Mouse (Mus musculus) A20 (cell line): ENCODE data around the gene Fer1l4.

Experiments used
- DNase-seq: peaks from one replicate; pipeline ENCODE4 v3.0.0-alpha.2; 2011; ENCODE audit warnings: low read depth, low spot score

Gene Fer1l4

GRCm38 (mm10) chr2:156052816-156053215 is at the start of gene Fer1l4:
Gene Fer1l4 (minus strand): TSS chr2:156052947.
- no peak for DNase-seq

GRCm38 (mm10) chr2:156091926-156092325 is 39.2 kb upstream of the Fer1l4 start:
- DNase-seq = no peak

GRCm38 (mm10) chr2:156089799-156090198 is 37.1 kb upstream of the Fer1l4 start:
- no peak for DNase-seq

- DNase-seq = no peak
Measured at GRCm38 (mm10) chr2:156087391-156088110, 34.8 kb upstream of the Fer1l4 start.

GRCm38 (mm10) chr2:156084541-156084940 is 31.8 kb upstream of the Fer1l4 start:
- DNase-seq = no peak

GRCm38 (mm10) chr2:156080391-156080790 is 27.6 kb upstream of the Fer1l4 start:
- no peak for DNase-seq

- no peak for DNase-seq
Measured at GRCm38 (mm10) chr2:156079674-156080073, 26.9 kb upstream of the Fer1l4 start.

GRCm38 (mm10) chr2:156079183-156079560 is 26.4 kb upstream of the Fer1l4 start:
- DNase-seq = no peak

GRCm38 (mm10) chr2:156078421-156079182 is 25.9 kb upstream of the Fer1l4 start:
- DNase-seq = no peak

- no peak for DNase-seq
Measured at GRCm38 (mm10) chr2:156077461-156077860, 24.7 kb upstream of the Fer1l4 start.

GRCm38 (mm10) chr2:156073725-156074124 is 21.0 kb upstream of the Fer1l4 start:
- DNase-seq = no peak

- DNase-seq = no peak
Measured at GRCm38 (mm10) chr2:156071236-156071635, 18.5 kb upstream of the Fer1l4 start.

- no peak for DNase-seq
Measured at GRCm38 (mm10) chr2:156067916-156068315, 15.2 kb upstream of the Fer1l4 start.

GRCm38 (mm10) chr2:156066126-156066525 is 13.4 kb upstream of the Fer1l4 start:
- DNase-seq = no peak

- peak; percentile 91 for DNase-seq
Measured at GRCm38 (mm10) chr2:156065099-156066041, 12.6 kb upstream of the Fer1l4 start, which contains the start of gene Spag4. Gene Spag4 (plus strand): TSS chr2:156065175.

- no peak for DNase-seq
Measured at GRCm38 (mm10) chr2:156047929-156048328, 4.8 kb downstream of the Fer1l4 start.

- DNase-seq = no peak
Measured at GRCm38 (mm10) chr2:156042903-156043302, 9.8 kb downstream of the Fer1l4 start.

- DNase-seq = no peak
Measured at GRCm38 (mm10) chr2:156039390-156039789, 13.4 kb downstream of the Fer1l4 start.

GRCm38 (mm10) chr2:156025482-156025881 is 27.3 kb downstream of the Fer1l4 start:
- peak; percentile 44 for DNase-seq

GRCm38 (mm10) chr2:156021765-156022164 is 31.0 kb downstream of the Fer1l4 start:
- DNase-seq = no peak

- no peak for DNase-seq
Measured at GRCm38 (mm10) chr2:156021219-156021618, 31.5 kb downstream of the Fer1l4 start.

GRCm38 (mm10) chr2:156018106-156018505 is 34.6 kb downstream of the Fer1l4 start:
- DNase-seq = no peak
